Mouse (Mus musculus) kidney, embryonic 16.5 days (tissue): ENCODE measurements around the gene Tekt1. TPM values are rescaled to one million over a fixed set of nuclear protein-coding genes. Genes with fewer than 3 reads are reported as not detected.
"Not testable (repeated sequence)": the region's sequence is repeated elsewhere in the genome, so short reads cannot be mapped to it uniquely, and the experiment has no call there.

Source experiments
- ATAC-seq: fragments of 200-750 bp; cut with Nextera tagmentation; 2 replicates; pipeline ENCODE4 v1.8.0; 2017; ENCODE audit warnings: moderate TSS enrichment; ENCODE audit not compliant: low FRiP score, low TSS enrichment
- H3K27ac ChIP-seq: fragments of 300-500 bp; sonication (generic); 2 replicates; pipeline ENCODE4 v1.5.1; 2014; ENCODE audit warnings: low read length
- H3K27me3 ChIP-seq: fragments of 300-500 bp; sonication (generic); 2 replicates; pipeline ENCODE4 v1.6.1; 2014; ENCODE audit warnings: low read length, control low read depth, mixed read lengths; ENCODE audit not compliant: insufficient read depth
- H3K36me3 ChIP-seq: fragments of 300-500 bp; sonication (generic); 2 replicates; pipeline ENCODE4 v1.6.1; 2014; ENCODE audit warnings: low read length, control low read depth, mixed read lengths; ENCODE audit not compliant: insufficient read depth
- H3K4me1 ChIP-seq: fragments of 300-500 bp; sonication (generic); 2 replicates; pipeline ENCODE4 v1.6.1; 2014; ENCODE audit warnings: low read length, control low read depth, mixed read lengths; ENCODE audit not compliant: insufficient read depth
- H3K4me2 ChIP-seq: fragments of 300-500 bp; sonication (generic); replicated peaks from 2 replicates; pipeline ENCODE4 v1.6.1; 2014; ENCODE audit warnings: low read depth, low read length
- H3K4me3 ChIP-seq: fragments of 300-500 bp; sonication (generic); 2 replicates; pipeline ENCODE4 v1.5.1; 2014; ENCODE audit warnings: mild to moderate bottlenecking, low read length
- H3K9ac ChIP-seq: fragments of 300-500 bp; sonication (generic); replicated peaks from 2 replicates; pipeline ENCODE4 v1.6.1; 2014; ENCODE audit warnings: low read length
- H3K9me3 ChIP-seq: fragments of 300-500 bp; sonication (generic); 2 replicates; pipeline ENCODE4 v1.6.1; 2016; ENCODE audit warnings: low read length, control low read depth
- WGBS: fragments of 180-500 bp; shearing (Covaris S2); extraction: QIAGEN DNeasy Blood & Tissue Kit; methylation state at CpG from one replicate; pipeline ENCODE4 v1.1.7; 2014; 5-methylcytosine and 5-hydroxymethylcytosine counted together
- polyA plus RNA-seq: library from polyadenylated mRNA; unstranded; fragments of >200 nt; fragmentation: Nextera tagmentation; extraction: Ambion mirVana; gene quantifications from 2 replicates; pipeline ENCODE4 v1.2.1, GENCODE M21; 2015

The Tekt1 gene
- polyA plus RNA-seq, 1 experiment from 2014 or later: 6.5 TPM

GRCm38 (mm10) chr11:72349016-72349415, 13.2 kb downstream of the Tekt1 start:
- Histone ChIP-seq H3K9me3 (no peaks in the 10 kb centered on the region), H3K9ac (no peak overlapping the region), H3K4me2 (no peak overlapping the region), H3K4me1 (peaks cover 5% of the 10 kb centered on the region), H3K27ac (0 out of 2 replicates have a peak overlapping the region, but pooled peaks have one; percentile 34), H3K4me3 (no peak overlapping the region), H3K27me3 (no peaks in the 10 kb centered on the region), H3K36me3 (no peaks in the 10 kb centered on the region)
- ATAC-seq: no peak
- WGBS: 47% methylated on average over 8 of the region's 8 CpGs

- WGBS: 48% methylated on average over 10 of the region's 10 CpGs
- no peak overlapping the region for H3K4me3 ChIP-seq
- no peaks in the 10 kb centered on the region for H3K36me3 ChIP-seq
- no peak for ATAC-seq
- no peak overlapping the region for H3K9ac ChIP-seq
- 0 out of 2 replicates have a peak overlapping the region, but pooled peaks have one; percentile 34 for H3K27ac ChIP-seq
- no peaks in the 10 kb centered on the region for H3K9me3 ChIP-seq
- no peak overlapping the region for H3K4me2 ChIP-seq
- H3K4me1 ChIP-seq: peaks cover 5% of the 10 kb centered on the region
- no peaks in the 10 kb centered on the region for H3K27me3 ChIP-seq
Measured at GRCm38 (mm10) chr11:72348563-72348962, 13.7 kb downstream of the Tekt1 start.

GRCm38 (mm10) chr11:72344486-72344885, 17.8 kb downstream of the Tekt1 start:
- Histone ChIP-seq H3K9ac (no peak overlapping the region), H3K36me3 (no peaks in the 10 kb centered on the region), H3K27me3 (no peaks in the 10 kb centered on the region), H3K4me2 (no peak overlapping the region), H3K4me1 (peaks cover 16% of the 10 kb centered on the region), H3K9me3 (no peaks in the 10 kb centered on the region), H3K27ac (no peak overlapping the region), H3K4me3 (no peak overlapping the region)
- WGBS: 83% methylated on average over 11 of the region's 11 CpGs
- no peak for ATAC-seq

- Histone ChIP-seq H3K9me3 (no peaks in the 10 kb centered on the region), H3K9ac (no peak overlapping the region), H3K27me3 (no peaks in the 10 kb centered on the region), H3K36me3 (no peaks in the 10 kb centered on the region), H3K4me3 (no peak overlapping the region), H3K4me2 (no peak overlapping the region), H3K4me1 (peaks cover 20% of the 10 kb centered on the region), H3K27ac (no peak overlapping the region)
- 25% methylated on average over 8 of the region's 8 CpGs for WGBS
- no peak for ATAC-seq
Measured at GRCm38 (mm10) chr11:72343904-72344303, 18.3 kb downstream of the Tekt1 start.

- WGBS: 90% methylated on average over 5 of the region's 5 CpGs
- ATAC-seq, H3K9me3 ChIP-seq, H3K27ac ChIP-seq, H3K4me3 ChIP-seq, H3K4me2 ChIP-seq, H3K36me3 ChIP-seq, H3K9ac ChIP-seq, H3K27me3 ChIP-seq: not testable (repeated sequence)
- H3K4me1 ChIP-seq: peaks cover 24% of the 10 kb centered on the region
Measured at GRCm38 (mm10) chr11:72343238-72343625, 19.0 kb downstream of the Tekt1 start.

GRCm38 (mm10) chr11:72342549-72343237, 19.5 kb downstream of the Tekt1 start:
- H3K9ac ChIP-seq: no peak overlapping the region
- peak; percentile 66 for ATAC-seq
- H3K4me3 ChIP-seq: no peak overlapping the region
- no peaks in the 10 kb centered on the region for H3K27me3 ChIP-seq
- no peaks in the 10 kb centered on the region for H3K9me3 ChIP-seq
- 11% methylated on average over 7 of the region's 7 CpGs for WGBS
- no peak overlapping the region for H3K27ac ChIP-seq
- no peaks in the 10 kb centered on the region for H3K36me3 ChIP-seq
- H3K4me1 ChIP-seq: peaks cover 28% of the 10 kb centered on the region
- H3K4me2 ChIP-seq: peak overlapping the region; percentile 32

- H3K36me3 ChIP-seq: no peaks in the 10 kb centered on the region
- H3K27ac ChIP-seq: peak overlapping the region; percentile 83
- no peak for ATAC-seq
- 83% methylated on average over 4 of the region's 4 CpGs for WGBS
- no peak overlapping the region for H3K4me2 ChIP-seq
- H3K27me3 ChIP-seq: no peaks in the 10 kb centered on the region
- H3K4me1 ChIP-seq: peaks cover 28% of the 10 kb centered on the region
- no peak overlapping the region for H3K9ac ChIP-seq
- no peaks in the 10 kb centered on the region for H3K9me3 ChIP-seq
- no peak overlapping the region for H3K4me3 ChIP-seq
Measured at GRCm38 (mm10) chr11:72339716-72340115, 22.5 kb downstream of the Tekt1 start.

- Histone ChIP-seq H3K27ac (peak overlapping the region; percentile 83), H3K36me3 (no peaks in the 10 kb centered on the region), H3K9ac (no peak overlapping the region), H3K4me2 (no peak overlapping the region), H3K4me1 (peaks cover 28% of the 10 kb centered on the region), H3K9me3 (no peaks in the 10 kb centered on the region), H3K27me3 (no peaks in the 10 kb centered on the region), H3K4me3 (no peak overlapping the region)
- ATAC-seq: peak; percentile 88
- WGBS: 39% methylated on average over 5 of the region's 5 CpGs
Measured at GRCm38 (mm10) chr11:72338437-72338871, 23.8 kb downstream of the Tekt1 start.

- no peak overlapping the region for H3K9ac ChIP-seq
- no peaks in the 10 kb centered on the region for H3K27me3 ChIP-seq
- H3K36me3 ChIP-seq: no peaks in the 10 kb centered on the region
- H3K9me3 ChIP-seq: no peaks in the 10 kb centered on the region
- H3K4me3 ChIP-seq: no peak overlapping the region
- H3K4me2 ChIP-seq: no peak overlapping the region
- WGBS: 80% methylated on average over 8 of the region's 8 CpGs
- peaks cover 25% of the 10 kb centered on the region for H3K4me1 ChIP-seq
- ATAC-seq: no peak
- no peak overlapping the region for H3K27ac ChIP-seq
Measured at GRCm38 (mm10) chr11:72336726-72337125, 25.5 kb downstream of the Tekt1 start.

- Histone ChIP-seq H3K4me2 (no peak overlapping the region), H3K27ac (no peak overlapping the region), H3K27me3 (no peaks in the 10 kb centered on the region), H3K4me1 (peaks cover 18% of the 10 kb centered on the region), H3K4me3 (no peak overlapping the region), H3K36me3 (no peaks in the 10 kb centered on the region), H3K9ac (no peak overlapping the region), H3K9me3 (no peaks in the 10 kb centered on the region)
- 79% methylated on average over 4 of the region's 4 CpGs for WGBS
- ATAC-seq: no peak
Measured at GRCm38 (mm10) chr11:72334653-72335052, 27.6 kb downstream of the Tekt1 start.
